Mouse (Mus musculus) megakaryocyte, embryonic 14.5 days (primary cell): ENCODE measurements at regions not wholly inside any gene's neighbourhood (a gene's known extent, or its start where the extent isn't known, plus 50 kb on each side); places are given as distances from the start of the nearest gene placed in this dataset.

Experiments
- FLI1 ChIP-seq: IDR thresholded peaks from 2 replicates; pipeline ENCODE4 v1.6.1; 2012; ENCODE audit warnings: low read length, inconsistent platforms, mixed read lengths
- GATA1 ChIP-seq: IDR thresholded peaks from 3 replicates; pipeline ENCODE4 v1.6.1; 2012; ENCODE audit warnings: mixed read lengths, low read length, inconsistent platforms, borderline replicate concordance

DNA sequence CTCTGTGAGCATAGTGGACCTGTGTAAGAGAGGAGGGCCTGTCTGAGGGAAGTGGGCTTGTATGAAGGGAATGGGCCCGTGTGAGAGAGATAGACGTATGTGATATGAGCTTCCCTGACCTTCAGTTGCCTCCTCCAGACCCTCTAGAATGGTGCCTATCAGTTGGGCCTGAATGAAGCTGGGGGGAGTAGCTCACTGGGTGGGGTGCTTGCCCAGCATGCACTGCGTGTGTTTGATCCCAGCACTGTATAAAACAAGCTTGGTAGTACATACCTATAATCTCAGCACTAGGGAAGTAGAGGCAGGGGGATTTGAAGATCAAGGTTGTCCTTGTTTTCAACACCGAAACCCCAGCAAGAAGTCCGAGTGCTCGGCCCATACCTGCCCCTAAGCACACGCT lies 120.1 kb downstream of the Inhbb start:
- TF ChIP-seq GATA1 (no peak), FLI1 (no peak)
